Mouse (Mus musculus): ENCODE data around the gene Wdr19. TPM values are rescaled to one million over a fixed set of nuclear protein-coding genes. Genes with fewer than 3 reads are reported as not detected.
"Not testable (repeated sequence)": the region's sequence is repeated elsewhere in the genome, so short reads cannot be mapped to it uniquely, and the experiment has no call there.

The Wdr19 gene
- total and polyA plus RNA-seq, 3 experiments: 2.3 to 9.5 (median 6.0) TPM

- DNase-seq: no peak
Measured at GRCm38 (mm10) chr5:65194441-65194840, 5.1 kb upstream of the Wdr19 start.

DNA sequence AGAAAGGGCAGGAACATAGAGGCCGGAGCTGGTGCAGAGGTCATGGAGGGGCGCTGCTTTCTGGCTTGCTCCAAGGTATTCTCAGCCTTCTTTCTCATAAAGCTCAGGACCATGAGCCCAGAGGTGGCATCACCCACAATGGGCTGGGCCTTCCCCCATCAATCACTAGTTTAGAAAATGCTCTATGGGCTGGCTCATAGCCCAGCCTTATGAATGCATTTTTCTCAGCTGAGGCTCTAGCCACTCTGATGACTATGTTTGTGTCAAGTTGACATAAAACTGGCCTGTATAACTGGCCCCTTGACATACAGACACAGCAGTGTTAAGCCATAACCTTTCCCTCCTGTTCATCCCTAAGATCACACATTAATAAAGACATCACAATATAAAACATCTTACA, 5.2 kb downstream of the Wdr19 start:
- no peak for DNase-seq

GRCm38 (mm10) chr5:65213321-65213720, 13.8 kb downstream of the Wdr19 start:
- peak; percentile 30 for DNase-seq

DNA sequence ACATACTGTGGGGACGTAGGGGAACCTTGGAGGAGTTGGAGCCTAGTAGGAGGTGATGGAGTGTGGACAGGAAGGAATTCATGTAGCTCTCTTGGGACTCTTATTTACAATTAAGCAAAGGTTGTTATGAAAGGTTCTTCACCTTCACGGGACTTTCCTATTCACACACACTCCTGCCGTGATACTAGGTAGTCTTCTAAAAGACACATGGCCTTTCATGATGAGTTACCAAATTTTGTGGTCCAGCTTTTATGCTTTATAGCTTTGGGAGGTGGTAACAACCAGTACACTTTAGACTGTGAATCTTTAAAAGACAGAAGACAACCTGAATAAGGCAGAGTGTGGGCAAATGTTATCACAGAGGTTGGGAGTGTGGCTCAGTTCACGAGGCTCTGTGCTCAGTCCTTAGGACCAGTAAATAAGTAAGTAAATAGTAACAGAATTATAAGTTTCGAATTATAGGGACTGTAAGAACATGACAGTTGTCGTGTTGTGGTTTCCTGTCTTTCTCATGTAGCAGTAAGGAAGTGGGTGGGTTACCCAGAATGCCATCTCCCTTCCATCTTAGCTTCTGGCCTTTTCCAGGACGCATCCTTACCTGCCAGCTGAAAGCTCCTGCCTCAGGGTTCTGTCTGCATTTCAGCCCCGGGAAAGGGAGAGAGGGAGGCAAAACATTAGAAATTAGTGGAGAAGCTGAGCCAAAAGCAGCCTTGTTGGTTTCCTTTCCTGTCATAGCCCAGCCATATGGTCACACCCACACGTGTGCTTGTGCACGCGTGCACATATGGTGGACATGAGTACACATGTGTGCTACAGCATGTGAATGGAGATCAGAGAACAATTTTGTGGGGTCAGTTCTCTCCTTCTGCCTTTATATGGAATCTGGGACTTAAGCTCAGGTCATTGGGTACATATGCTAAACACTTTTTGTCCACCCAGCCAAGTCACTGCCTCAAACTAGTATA, 18.1 kb downstream of the Wdr19 start:
- DNase-seq: no peak

GRCm38 (mm10) chr5:65221037-65221436, 21.5 kb downstream of the Wdr19 start:
- DNase-seq: no peak

GRCm38 (mm10) chr5:65224056-65224455, 24.6 kb downstream of the Wdr19 start:
- DNase-seq: no peak

DNA sequence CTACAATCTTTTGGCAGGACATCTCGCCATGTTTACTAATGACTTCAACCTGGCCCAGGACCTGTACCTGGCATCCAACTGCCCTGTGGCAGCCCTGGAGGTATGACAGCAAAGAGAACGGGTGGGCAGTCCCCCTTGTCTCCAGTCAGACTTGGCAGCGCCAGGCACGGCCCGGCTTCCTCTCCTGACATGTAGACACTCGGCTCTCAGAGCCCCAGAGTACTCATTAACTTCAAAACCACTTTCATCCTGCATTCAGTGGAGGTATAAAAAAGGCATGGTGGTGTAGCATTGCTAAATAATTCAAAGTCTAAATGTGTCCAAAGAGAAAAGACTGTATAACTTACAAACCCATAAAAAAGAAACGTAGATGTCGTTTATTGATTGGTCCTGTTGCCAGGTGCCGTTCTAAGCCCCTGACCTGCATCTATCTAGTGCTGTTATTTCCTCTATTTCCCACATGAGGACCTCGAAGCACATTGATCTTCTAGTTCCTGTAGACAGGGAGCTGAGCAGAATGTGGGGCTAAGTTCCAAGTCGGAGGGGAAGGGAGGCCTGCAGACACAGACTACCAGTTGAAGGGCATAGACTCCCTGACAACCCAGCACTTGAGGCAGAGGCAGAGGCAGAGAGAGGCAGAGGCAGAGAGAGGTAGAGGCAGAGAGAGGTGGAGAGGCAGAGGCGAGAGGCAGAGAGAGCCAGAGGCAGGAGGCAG, 31.9 kb downstream of the Wdr19 start:
- DNase-seq: no peak

- no peak for DNase-seq
Measured at GRCm38 (mm10) chr5:65242740-65243139, 43.2 kb downstream of the Wdr19 start.

- no peak for DNase-seq
Measured at GRCm38 (mm10) chr5:65247296-65247695, 47.8 kb downstream of the Wdr19 start.

DNA sequence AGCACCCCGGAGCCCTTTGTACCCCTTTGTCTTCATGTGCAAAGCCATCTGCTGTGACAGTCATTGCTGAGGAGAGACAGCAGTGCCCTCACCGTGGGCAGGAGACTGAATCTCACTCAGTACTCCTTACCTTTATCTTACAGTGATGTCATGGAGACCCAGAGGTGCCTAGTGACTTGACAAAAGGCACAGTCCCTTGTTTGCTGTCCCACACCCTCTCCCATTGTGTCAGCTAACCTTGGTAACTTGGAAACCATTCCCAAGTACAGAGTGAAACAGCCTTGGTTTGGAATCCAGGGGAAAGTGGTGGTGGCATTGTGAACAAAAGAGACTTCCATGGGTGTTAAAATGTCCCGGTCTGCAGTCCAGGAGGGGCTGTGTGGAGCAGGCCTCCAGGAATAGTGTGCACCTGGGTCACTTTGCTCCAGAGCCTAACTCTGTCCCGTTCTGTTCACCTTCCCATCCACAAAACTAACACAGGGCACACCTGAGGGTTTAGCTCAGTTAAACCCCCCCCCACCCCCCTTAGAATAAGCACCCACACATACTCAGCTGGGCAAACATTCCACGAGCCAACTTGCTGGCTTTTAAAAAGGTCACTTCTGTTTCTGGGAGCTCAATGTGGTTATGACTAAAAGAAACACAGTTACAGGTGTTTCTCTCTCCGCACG, 50.8 kb downstream of the Wdr19 start:
- peak; percentile 39 for DNase-seq

DNA sequence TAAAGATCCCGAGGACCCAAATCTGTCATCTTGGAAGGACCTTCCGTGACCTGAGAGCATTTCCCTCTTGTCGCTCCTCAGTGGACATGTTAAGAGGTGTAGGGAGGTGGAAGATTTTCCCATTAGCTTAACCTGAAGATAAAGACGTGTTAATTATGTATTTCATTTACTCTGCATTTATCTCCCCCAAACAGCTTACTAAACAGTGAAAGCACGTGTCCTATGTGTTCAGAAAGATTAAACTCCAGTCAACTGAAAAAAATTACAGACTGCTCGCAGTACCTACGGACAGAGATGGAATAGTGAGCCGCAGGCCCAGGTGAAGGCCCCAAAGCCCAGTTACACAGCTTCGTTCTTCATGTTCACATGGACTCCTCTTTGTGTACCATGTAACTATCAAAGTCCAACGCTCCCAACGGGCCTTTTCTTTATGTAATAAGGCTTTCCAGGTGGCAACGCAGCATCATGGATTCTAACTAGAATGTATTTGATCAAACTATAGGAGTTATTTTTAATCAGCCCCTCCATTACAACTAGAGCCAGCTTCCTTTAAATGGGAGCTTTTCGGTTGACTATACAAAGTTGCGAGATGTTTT, 58.5 kb downstream of the Wdr19 start:
- no peak for DNase-seq

GRCm38 (mm10) chr5:65273966-65274365, 74.5 kb downstream of the Wdr19 start:
- DNase-seq: no peak

- DNase-seq: no peak
Measured at GRCm38 (mm10) chr5:65279133-65279651, 79.7 kb downstream of the Wdr19 start.

DNA sequence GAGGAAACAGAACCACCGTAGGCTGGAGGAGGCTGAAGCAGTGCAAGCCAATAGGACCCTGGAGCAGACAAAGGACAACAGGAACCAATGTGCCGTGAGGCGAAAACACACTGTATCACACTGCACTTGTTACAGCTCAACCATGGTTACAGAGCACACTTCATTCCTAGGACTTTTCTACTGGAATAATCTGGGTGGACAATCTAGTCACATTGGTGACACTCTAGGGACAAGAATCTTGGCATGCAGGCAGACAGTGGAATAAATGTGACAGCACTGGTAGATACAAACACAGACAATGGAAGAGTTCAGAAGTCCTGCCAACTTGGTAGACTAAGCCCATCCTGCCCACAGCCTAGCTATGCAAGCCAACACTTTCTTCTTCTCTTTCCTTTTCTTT, 81.7 kb downstream of the Wdr19 start:
- DNase-seq: no peak

DNA sequence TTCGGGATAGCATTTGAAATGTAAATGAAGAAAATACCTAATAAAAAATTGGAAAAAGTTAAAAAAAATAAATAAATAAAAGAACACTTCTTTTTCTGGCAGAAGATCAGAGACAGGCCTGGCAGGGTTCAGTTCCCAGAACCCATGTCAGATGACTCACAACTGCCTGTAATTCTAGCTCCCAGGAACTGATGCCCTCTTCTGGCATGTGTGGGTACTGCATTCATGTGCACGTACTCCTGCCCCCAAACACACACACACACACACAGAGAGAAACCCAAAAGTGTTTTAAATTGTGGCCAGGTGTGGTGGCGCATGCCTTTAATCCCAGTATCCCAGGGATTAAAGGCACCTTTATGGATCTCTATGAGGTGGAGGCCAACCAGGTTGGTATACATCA, 84.7 kb downstream of the Wdr19 start:
- peak; percentile 17 for DNase-seq

DNA sequence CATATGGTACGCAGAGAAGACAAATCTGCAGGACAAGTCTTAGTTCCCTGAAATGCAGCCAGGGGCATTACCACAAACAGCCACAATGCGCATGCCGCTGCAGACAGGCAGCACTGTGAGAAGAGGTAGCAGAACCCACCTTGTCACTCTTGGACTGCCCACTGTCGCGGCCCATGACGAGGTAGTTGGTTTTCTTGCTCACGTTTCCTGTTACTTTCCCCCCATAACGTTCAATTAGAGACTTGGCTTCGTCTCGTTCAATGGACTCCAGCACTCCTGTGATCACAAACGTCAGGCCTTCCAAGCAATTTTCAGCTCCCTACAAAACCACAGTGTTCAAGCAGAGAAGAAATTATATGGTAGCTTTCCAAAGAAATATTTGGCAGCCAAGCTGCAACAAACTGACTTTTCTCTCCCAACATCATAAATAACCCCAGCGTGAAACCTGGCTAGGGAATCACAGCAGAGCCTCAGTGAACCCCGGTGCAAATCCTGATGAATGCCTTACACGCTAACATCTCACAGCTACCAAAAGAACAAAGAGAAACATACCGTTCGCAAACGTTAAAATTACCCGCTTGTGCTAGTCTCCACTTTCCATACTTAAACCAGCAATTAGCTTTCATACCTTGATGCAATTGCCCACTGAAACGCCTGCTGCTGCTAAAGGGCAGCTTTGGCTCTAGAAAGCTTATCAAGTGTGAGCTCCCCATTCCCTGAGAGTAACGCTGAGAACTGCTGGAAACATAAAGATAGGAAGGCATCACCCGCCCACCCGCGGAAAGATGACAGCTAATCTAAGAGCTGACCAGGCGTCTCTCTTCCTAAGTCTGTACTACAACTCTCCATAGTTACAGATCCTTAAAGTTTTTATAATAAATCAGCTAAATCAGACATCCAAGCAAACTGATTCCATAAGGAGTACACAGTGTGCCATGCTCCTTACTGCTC, 88.5 kb downstream of the Wdr19 start:
- no peak for DNase-seq

GRCm38 (mm10) chr5:65289009-65289408, 89.5 kb downstream of the Wdr19 start:
- DNase-seq: not testable (repeated sequence)

DNA sequence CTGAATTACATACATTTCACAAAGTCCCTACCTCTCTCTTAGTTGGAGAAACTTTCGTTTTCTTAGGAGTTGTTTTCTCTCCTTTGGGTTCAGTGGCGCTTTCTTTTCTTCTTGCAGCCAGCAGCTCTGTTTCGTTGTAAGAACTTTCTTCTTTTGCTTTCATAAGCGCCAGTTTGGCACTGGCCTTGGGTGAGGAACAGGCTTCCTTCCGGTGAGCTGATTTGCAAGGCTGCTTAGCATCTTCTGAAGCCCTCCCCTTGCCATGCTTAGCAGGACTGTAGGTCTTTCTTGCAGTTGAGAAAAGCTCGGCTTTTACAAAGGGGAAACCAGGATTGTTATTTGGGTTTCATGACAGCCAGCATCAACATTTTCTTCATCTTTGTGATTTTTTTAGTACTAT, 94.1 kb downstream of the Wdr19 start:
- DNase-seq: no peak

DNA sequence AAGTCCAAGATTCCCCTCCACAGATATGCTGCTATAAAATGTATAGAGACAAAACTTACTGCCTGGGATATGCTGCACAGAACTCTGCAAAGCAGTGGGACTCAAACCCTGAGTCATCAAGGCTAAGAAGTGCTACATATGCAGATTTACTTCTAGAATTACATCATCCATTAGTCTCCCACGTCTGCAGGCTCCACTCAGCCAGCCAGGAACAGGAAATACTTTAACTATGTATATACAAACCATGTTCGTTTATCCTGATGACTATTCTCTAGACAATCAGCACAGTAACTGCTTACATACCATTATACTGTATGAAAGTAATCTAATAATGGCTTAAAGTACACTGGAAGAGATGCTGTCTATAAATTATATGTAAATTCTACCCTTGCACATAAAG, 94.8 kb downstream of the Wdr19 start:
- DNase-seq: no peak

DNA sequence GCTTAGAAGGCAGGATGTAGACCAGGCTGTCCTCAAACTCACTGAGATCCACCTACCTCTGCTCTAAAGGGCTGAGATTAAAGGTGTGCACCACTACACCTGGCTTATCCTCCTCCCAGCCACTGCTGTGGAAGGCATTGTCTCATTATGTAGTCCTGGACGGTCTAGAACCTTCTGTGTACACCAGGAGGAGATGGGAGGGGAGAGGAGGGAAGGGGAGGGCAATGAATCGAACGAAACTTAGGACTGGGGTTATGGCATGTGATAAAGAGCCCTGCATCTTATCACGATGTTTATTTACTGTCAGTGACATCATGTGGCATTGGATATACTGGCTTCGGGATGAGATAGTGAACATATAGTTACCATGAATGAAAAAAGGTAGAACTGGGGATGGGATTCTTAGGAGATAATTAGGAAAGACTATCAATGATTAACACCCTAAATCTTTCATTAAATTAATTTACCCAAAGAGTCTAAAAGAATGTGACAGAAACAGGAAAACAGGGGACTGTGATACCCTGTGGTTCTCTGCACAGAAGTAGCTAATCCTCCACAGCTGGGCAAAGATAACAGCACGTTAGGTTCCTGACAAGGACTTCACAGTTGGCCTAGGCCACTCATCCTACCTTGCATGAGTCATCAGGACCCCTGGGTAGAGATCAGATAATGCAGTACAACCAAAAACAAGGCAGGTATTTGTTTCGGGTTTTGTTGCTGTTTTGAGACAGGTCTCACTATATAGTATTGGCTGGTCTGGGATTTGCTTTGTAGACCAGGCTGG, 98.9 kb downstream of the Wdr19 start:
- DNase-seq: no peak
